Mouse (Mus musculus) midbrain, embryonic 11.5 days (tissue): ENCODE data around the gene Frmd4b. TPM values are rescaled to one million over a fixed set of nuclear protein-coding genes. Genes with fewer than 3 reads are reported as not detected.
A peak's percentile ranks its signal among the peaks of the same experiment; 100 is the strongest.

Experiments
- ATAC-seq: fragments of 200-750 bp; cut with Nextera tagmentation; 2 replicates; pipeline ENCODE4 v1.8.0; 2017; ENCODE audit warnings: moderate TSS enrichment, moderate library complexity; ENCODE audit not compliant: low FRiP score
- DNase-seq: peaks from one replicate; pipeline ENCODE4 v3.0.0; 2015; ENCODE audit warnings: low spot score; ENCODE audit errors: missing footprints
- H3K27ac ChIP-seq: fragments of 300-500 bp; sonication (generic); 2 replicates; pipeline ENCODE4 v1.5.1; 2014; ENCODE audit warnings: low read depth, low read length
- H3K27me3 ChIP-seq: fragments of 300-500 bp; sonication (generic); 2 replicates; pipeline ENCODE4 v1.6.1; 2014; ENCODE audit warnings: mild to moderate bottlenecking, low read length, moderate library complexity, mixed read lengths; ENCODE audit not compliant: control insufficient read depth, insufficient read depth
- H3K36me3 ChIP-seq: fragments of 300-500 bp; sonication (generic); 2 replicates; pipeline ENCODE4 v1.6.1; 2014; ENCODE audit warnings: mild to moderate bottlenecking, low read length, moderate library complexity, mixed read lengths; ENCODE audit not compliant: control insufficient read depth, insufficient read depth
- H3K4me1 ChIP-seq: fragments of 300-500 bp; sonication (generic); 2 replicates; pipeline ENCODE4 v1.6.1; 2014; ENCODE audit warnings: low read length; ENCODE audit not compliant: control insufficient read depth, insufficient read depth
- H3K4me2 ChIP-seq: fragments of 300-500 bp; sonication (generic); 2 replicates; pipeline ENCODE4 v1.6.1; 2014; ENCODE audit warnings: mild to moderate bottlenecking, moderate library complexity
- H3K4me3 ChIP-seq: fragments of 300-500 bp; sonication (generic); 2 replicates; pipeline ENCODE4 v1.5.1; 2014; ENCODE audit warnings: low read depth, low read length
- H3K9ac ChIP-seq: fragments of 300-500 bp; sonication (generic); 2 replicates; pipeline ENCODE4 v1.6.1; 2014; ENCODE audit warnings: low read length
- H3K9me3 ChIP-seq: fragments of 300-500 bp; sonication (generic); 2 replicates; pipeline ENCODE4 v1.6.1; 2016; ENCODE audit warnings: low read length; ENCODE audit not compliant: control insufficient read depth
- WGBS: fragments of 180-500 bp; shearing (Covaris S2); extraction: QIAGEN DNeasy Blood & Tissue Kit; methylation state at CpG from one replicate; pipeline ENCODE4 v1.1.7; 2014; 5-methylcytosine and 5-hydroxymethylcytosine counted together
- polyA plus RNA-seq: library from polyadenylated mRNA; unstranded; fragments of >200 nt; fragmentation: Nextera tagmentation; extraction: Ambion mirVana; gene quantifications from 2 replicates; pipeline ENCODE4 v1.2.1, GENCODE M21; 2014

Gene Frmd4b
- polyA plus RNA-seq, 1 experiment from 2014 or later = 31.9 TPM

GRCm38 (mm10) chr6:97315311-97315710 lies 302.0 kb downstream of the Frmd4b start:
- no peak overlapping the region for H3K4me3 ChIP-seq
- H3K27ac ChIP-seq = no peak overlapping the region
- H3K4me1 ChIP-seq = peaks cover 20% of the 10 kb centered on the region
- ATAC-seq (no peak), DNase-seq (no peak)
- H3K9me3 ChIP-seq = no peaks in the 10 kb centered on the region
- no peaks in the 10 kb centered on the region for H3K27me3 ChIP-seq
- H3K4me2 ChIP-seq = no peak overlapping the region
- H3K36me3 ChIP-seq = no peaks in the 10 kb centered on the region
- WGBS = 80% methylated on average over 3 of the region's 3 CpGs
- H3K9ac ChIP-seq = no peak overlapping the region

- Histone ChIP-seq H3K4me2 (peak overlapping the region; percentile 62), H3K27me3 (no peaks in the 10 kb centered on the region), H3K4me3 (peak overlapping the region; percentile 26; the same call in 1 of the 2 replicates), H3K9ac (no peak overlapping the region), H3K9me3 (no peaks in the 10 kb centered on the region), H3K27ac (no peak overlapping the region), H3K4me1 (peaks cover 20% of the 10 kb centered on the region), H3K36me3 (no peaks in the 10 kb centered on the region)
- 15% methylated on average over 3 of the region's 3 CpGs for WGBS
- ATAC-seq = no peak
- no peak for DNase-seq
Measured at GRCm38 (mm10) chr6:97312545-97312939, 304.8 kb downstream of the Frmd4b start.

GRCm38 (mm10) chr6:97311599-97312544 lies 305.5 kb downstream of the Frmd4b start:
- Histone ChIP-seq H3K27me3 (no peaks in the 10 kb centered on the region), H3K9ac (peak overlapping the region; percentile 30), H3K9me3 (no peaks in the 10 kb centered on the region), H3K4me3 (peak overlapping the region; percentile 26), H3K4me1 (peaks cover 20% of the 10 kb centered on the region), H3K4me2 (peak overlapping the region; percentile 62), H3K27ac (no peak overlapping the region), H3K36me3 (no peaks in the 10 kb centered on the region)
- WGBS = 2% methylated on average over 33 of the region's 33 CpGs
- ATAC-seq (peak; percentile 73; the same call in 1 of the 2 replicates), DNase-seq (peak; percentile 95)

GRCm38 (mm10) chr6:97310901-97311331 lies 306.4 kb downstream of the Frmd4b start:
- Histone ChIP-seq H3K36me3 (peaks cover 3% of the 10 kb centered on the region; the same call in 1 of the 2 replicates), H3K9me3 (no peaks in the 10 kb centered on the region), H3K4me1 (peaks cover 20% of the 10 kb centered on the region), H3K4me3 (no peak overlapping the region), H3K4me2 (peak overlapping the region; percentile 62; the same call in 1 of the 2 replicates), H3K9ac (no peak overlapping the region; the same call in 1 of the 2 replicates), H3K27me3 (no peaks in the 10 kb centered on the region), H3K27ac (no peak overlapping the region)
- no peak for DNase-seq
- no peak for ATAC-seq
- 53% methylated on average over 7 of the region's 7 CpGs for WGBS

GRCm38 (mm10) chr6:97309161-97309560 lies 308.2 kb downstream of the Frmd4b start:
- 30% methylated on average over 6 of the region's 6 CpGs for WGBS
- DNase-seq = no peak

GRCm38 (mm10) chr6:97308562-97308961 lies 308.8 kb downstream of the Frmd4b start:
- peaks cover 20% of the 10 kb centered on the region for H3K4me1 ChIP-seq
- no peak overlapping the region for H3K9ac ChIP-seq
- WGBS = 84% methylated on average over 6 of the region's 6 CpGs
- ATAC-seq (no peak), DNase-seq (no peak)
- no peaks in the 10 kb centered on the region for H3K9me3 ChIP-seq
- H3K36me3 ChIP-seq = peaks cover 6% of the 10 kb centered on the region
- H3K27ac ChIP-seq = no peak overlapping the region
- H3K4me2 ChIP-seq = no peak overlapping the region
- no peak overlapping the region for H3K4me3 ChIP-seq
- no peaks in the 10 kb centered on the region for H3K27me3 ChIP-seq

More at GRCm38 (mm10) chr6:97309161-97309560, 308.2 kb downstream of the Frmd4b start:
- no peaks in the 10 kb centered on the region for H3K9me3 ChIP-seq
- H3K27me3 ChIP-seq = no peaks in the 10 kb centered on the region
- no peak overlapping the region for H3K4me3 ChIP-seq
- no peak for ATAC-seq
- peaks cover 6% of the 10 kb centered on the region for H3K36me3 ChIP-seq
- no peak overlapping the region for H3K9ac ChIP-seq
- H3K4me2 ChIP-seq = no peak overlapping the region
- peaks cover 20% of the 10 kb centered on the region for H3K4me1 ChIP-seq
- H3K27ac ChIP-seq = no peak overlapping the region

- 82% methylated on average over 8 of the region's 8 CpGs for WGBS
- Histone ChIP-seq H3K9ac (no peak overlapping the region), H3K4me2 (no peak overlapping the region), H3K36me3 (peaks cover 6% of the 10 kb centered on the region), H3K9me3 (no peaks in the 10 kb centered on the region), H3K4me3 (no peak overlapping the region), H3K27me3 (no peaks in the 10 kb centered on the region), H3K27ac (no peak overlapping the region), H3K4me1 (peaks cover 13% of the 10 kb centered on the region)
- no peak for ATAC-seq
- no peak for DNase-seq
Measured at GRCm38 (mm10) chr6:97307231-97307630, 310.1 kb downstream of the Frmd4b start.

- Histone ChIP-seq H3K4me1 (peaks cover 4% of the 10 kb centered on the region), H3K27me3 (no peaks in the 10 kb centered on the region), H3K4me2 (no peak overlapping the region), H3K4me3 (no peak overlapping the region), H3K27ac (no peak overlapping the region), H3K9me3 (no peaks in the 10 kb centered on the region), H3K36me3 (peaks cover 6% of the 10 kb centered on the region), H3K9ac (no peak overlapping the region)
- 88% methylated on average over 11 of the region's 11 CpGs for WGBS
- DNase-seq (no peak), ATAC-seq (no peak)
Measured at GRCm38 (mm10) chr6:97306351-97306750, 311.0 kb downstream of the Frmd4b start.

- ATAC-seq = no peak
- WGBS = 92% methylated on average over 7 of the region's 7 CpGs
- no peak for DNase-seq
- Histone ChIP-seq H3K4me1 (no peaks in the 10 kb centered on the region), H3K9ac (no peak overlapping the region), H3K9me3 (no peaks in the 10 kb centered on the region), H3K4me3 (no peak overlapping the region), H3K27ac (no peak overlapping the region), H3K27me3 (no peaks in the 10 kb centered on the region), H3K4me2 (no peak overlapping the region), H3K36me3 (peaks cover 6% of the 10 kb centered on the region)
Measured at GRCm38 (mm10) chr6:97305491-97305890, 311.9 kb downstream of the Frmd4b start.
